Mouse (Mus musculus) kidney, embryonic 15.5 days (tissue): ENCODE data around the gene Bsdc1. TPM values are rescaled to one million over a fixed set of nuclear protein-coding genes. Genes with fewer than 3 reads are reported as not detected.
"Not testable (repeated sequence)": the region's sequence is repeated elsewhere in the genome, so short reads cannot be mapped to it uniquely, and the experiment has no call there.

ENCODE experiments used
- ATAC-seq: fragments of 200-750 bp; cut with Nextera tagmentation; replicated peaks from 2 replicates; pipeline ENCODE4 v1.8.0; 2017; ENCODE audit warnings: moderate TSS enrichment; ENCODE audit not compliant: low FRiP score
- H3K27ac ChIP-seq: fragments of 300-500 bp; sonication (generic); 2 replicates; pipeline ENCODE4 v1.5.1; 2015; ENCODE audit warnings: mild to moderate bottlenecking, inconsistent platforms
- H3K27me3 ChIP-seq: fragments of 300-500 bp; sonication (generic); 2 replicates; pipeline ENCODE4 v1.6.1; 2015; ENCODE audit warnings: inconsistent platforms
- H3K36me3 ChIP-seq: fragments of 300-500 bp; sonication (generic); 2 replicates; pipeline ENCODE4 v1.6.1; 2015; ENCODE audit warnings: inconsistent platforms
- H3K4me1 ChIP-seq: fragments of 300-500 bp; sonication (generic); 2 replicates; pipeline ENCODE4 v1.6.1; 2015; ENCODE audit warnings: inconsistent platforms
- H3K4me2 ChIP-seq: fragments of 300-500 bp; sonication (generic); 2 replicates; pipeline ENCODE4 v1.6.1; 2015; ENCODE audit warnings: moderate library complexity, mild to moderate bottlenecking, inconsistent platforms
- H3K4me3 ChIP-seq: fragments of 300-500 bp; sonication (generic); replicated peaks from 2 replicates; pipeline ENCODE4 v1.5.1; 2015; ENCODE audit warnings: mild to moderate bottlenecking, inconsistent platforms
- H3K9ac ChIP-seq: fragments of 300-500 bp; sonication (generic); 2 replicates; pipeline ENCODE4 v1.6.1; 2015; ENCODE audit warnings: mild to moderate bottlenecking, inconsistent platforms
- H3K9me3 ChIP-seq: fragments of 300-500 bp; sonication (generic); replicated peaks from 2 replicates; pipeline ENCODE4 v1.6.1; 2016; ENCODE audit warnings: inconsistent platforms
- WGBS: fragments of 180-500 bp; shearing (Covaris S2); methylation state at CpG from one replicate; pipeline ENCODE4 v1.1.7; 2015; ENCODE audit warnings: mixed read lengths; 5-methylcytosine and 5-hydroxymethylcytosine counted together
- polyA plus RNA-seq: library from polyadenylated mRNA; unstranded; fragments of >200 nt; fragmentation: Nextera tagmentation; extraction: Ambion mirVana; gene quantifications from 2 replicates; pipeline ENCODE4 v1.2.1, GENCODE M21; 2015

Gene Bsdc1
- polyA plus RNA-seq, 1 experiment from 2014 or later, result 28.8 TPM

GRCm38 (mm10) chr4:129455265-129455664 lies 6.1 kb upstream of the Bsdc1 start:
- 2% methylated on average over 5 of the region's 5 CpGs for WGBS

GRCm38 (mm10) chr4:129456126-129456525 lies 5.3 kb upstream of the Bsdc1 start:
- H3K9me3 ChIP-seq, result no peaks in the 10 kb centered on the region
- H3K36me3 ChIP-seq, result no peaks in the 10 kb centered on the region
- ATAC-seq, result no peak
- no peak overlapping the region for H3K9ac ChIP-seq
- 60% methylated on average over 5 of the region's 5 CpGs for WGBS
- no peak overlapping the region for H3K4me2 ChIP-seq
- no peak overlapping the region for H3K4me3 ChIP-seq
- H3K27ac ChIP-seq, result no peak overlapping the region
- peaks cover 3% of the 10 kb centered on the region; the same call in 1 of the 2 replicates for H3K4me1 ChIP-seq
- no peaks in the 10 kb centered on the region for H3K27me3 ChIP-seq

More at GRCm38 (mm10) chr4:129455265-129455664, 6.1 kb upstream of the Bsdc1 start:
- peak; percentile 76 for ATAC-seq
- no peak overlapping the region for H3K9ac ChIP-seq
- no peaks in the 10 kb centered on the region for H3K9me3 ChIP-seq
- no peaks in the 10 kb centered on the region for H3K36me3 ChIP-seq
- H3K27me3 ChIP-seq, result no peaks in the 10 kb centered on the region
- H3K4me1 ChIP-seq, result no peaks in the 10 kb centered on the region
- H3K4me3 ChIP-seq, result no peak overlapping the region
- no peak overlapping the region for H3K27ac ChIP-seq
- H3K4me2 ChIP-seq, result no peak overlapping the region

GRCm38 (mm10) chr4:129457311-129457710 lies 4.1 kb upstream of the Bsdc1 start:
- not testable (repeated sequence) for ATAC-seq, H3K4me1 ChIP-seq, H3K9ac ChIP-seq, H3K27me3 ChIP-seq, H3K4me3 ChIP-seq, H3K9me3 ChIP-seq, H3K36me3 ChIP-seq, H3K4me2 ChIP-seq, H3K27ac ChIP-seq
- 83% methylated on average over 2 of the region's 2 CpGs for WGBS

- H3K9me3 ChIP-seq, result no peaks in the 10 kb centered on the region
- 84% methylated on average over 3 of the region's 3 CpGs for WGBS
- peaks cover 16% of the 10 kb centered on the region for H3K4me1 ChIP-seq
- H3K36me3 ChIP-seq, result peaks cover 8% of the 10 kb centered on the region; the same call in 1 of the 2 replicates
- no peak overlapping the region for H3K4me2 ChIP-seq
- H3K9ac ChIP-seq, result no peak overlapping the region
- no peak overlapping the region for H3K4me3 ChIP-seq
- ATAC-seq, result no peak
- no peaks in the 10 kb centered on the region for H3K27me3 ChIP-seq
- no peak overlapping the region for H3K27ac ChIP-seq
These were observed 1.7 kb upstream of the Bsdc1 start for GRCm38 (mm10) chr4:129459726-129460125.

GRCm38 (mm10) chr4:129460827-129461182 lies 576 bp upstream of the Bsdc1 start:
- H3K9ac ChIP-seq, result peak overlapping the region; percentile 67
- peaks cover 19% of the 10 kb centered on the region for H3K36me3 ChIP-seq
- WGBS, result 1% methylated on average over 4 of the region's 4 CpGs
- H3K27ac ChIP-seq, result peak overlapping the region; percentile 96
- H3K27me3 ChIP-seq, result no peaks in the 10 kb centered on the region
- H3K9me3 ChIP-seq, result no peaks in the 10 kb centered on the region
- ATAC-seq, result peak; percentile 24; the same call in 1 of the 2 replicates
- H3K4me1 ChIP-seq, result peaks cover 16% of the 10 kb centered on the region
- H3K4me2 ChIP-seq, result peak overlapping the region; percentile 75
- peak overlapping the region; percentile 64 for H3K4me3 ChIP-seq

GRCm38 (mm10) chr4:129462118-129462517 lies 737 bp downstream of the Bsdc1 start:
- peaks cover 16% of the 10 kb centered on the region for H3K4me1 ChIP-seq
- no peaks in the 10 kb centered on the region for H3K27me3 ChIP-seq
- peak overlapping the region; percentile 64 for H3K4me3 ChIP-seq
- H3K9ac ChIP-seq, result peak overlapping the region; percentile 74
- peak overlapping the region; percentile 71 for H3K4me2 ChIP-seq
- peak overlapping the region; percentile 61 for H3K27ac ChIP-seq
- no peaks in the 10 kb centered on the region for H3K9me3 ChIP-seq
- ATAC-seq, result 0 out of 2 replicates have a peak, but pooled peaks have one; percentile 12
- H3K36me3 ChIP-seq, result peaks cover 32% of the 10 kb centered on the region
- WGBS, result 34% methylated on average over 3 of the region's 3 CpGs

DNA sequence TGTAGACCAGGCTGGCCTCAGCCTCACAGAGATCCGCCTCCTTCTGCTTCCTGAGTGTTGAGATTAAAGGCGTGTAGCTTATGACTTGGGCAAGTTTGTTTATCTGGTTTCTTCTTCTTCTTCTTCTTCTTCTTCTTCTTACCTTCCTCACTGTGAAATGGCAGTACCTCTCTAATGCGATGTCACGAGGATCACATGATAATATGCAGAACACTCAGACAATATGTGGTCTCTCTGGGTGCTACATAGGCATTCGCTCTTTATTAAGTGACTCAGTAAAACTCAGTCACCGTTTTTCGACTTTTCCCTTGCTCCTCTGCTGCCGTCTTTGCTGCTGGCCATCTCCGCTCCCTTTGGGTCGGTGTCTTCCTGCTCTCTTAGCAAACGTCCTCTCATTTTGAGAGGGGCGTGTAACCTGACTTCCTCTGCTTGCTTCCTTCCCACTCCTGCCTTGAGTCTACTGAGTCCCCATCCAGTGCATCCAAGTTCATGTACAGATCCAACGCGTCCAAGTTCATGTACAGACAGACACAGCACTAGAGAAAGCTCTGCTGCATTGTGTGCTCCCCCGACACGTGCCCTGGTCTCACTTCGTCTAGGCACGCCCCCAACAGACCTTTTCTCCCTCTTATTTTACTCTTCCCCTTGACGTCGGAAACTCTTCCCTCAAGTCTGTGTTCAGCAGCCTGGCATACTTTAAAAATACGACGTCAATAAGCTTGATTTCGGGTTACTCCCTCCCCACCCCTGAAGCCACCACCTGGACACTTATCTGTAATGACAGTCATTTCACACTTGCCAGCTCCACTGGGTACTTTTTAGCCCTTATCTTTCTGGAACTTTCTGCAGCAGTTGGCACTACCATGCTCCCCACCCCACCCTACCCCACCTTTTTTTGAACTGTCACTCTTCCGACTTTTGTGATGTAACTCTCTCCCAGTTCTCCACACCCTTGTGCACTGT lies 2.0 kb downstream of the Bsdc1 start:
- Histone ChIP-seq H3K9ac (no peak overlapping the region), H3K9me3 (no peaks in the 10 kb centered on the region), H3K27me3 (no peaks in the 10 kb centered on the region), H3K36me3 (peaks cover 45% of the 10 kb centered on the region), H3K4me1 (peaks cover 16% of the 10 kb centered on the region), H3K27ac (no peak overlapping the region), H3K4me3 (no peak overlapping the region), H3K4me2 (no peak overlapping the region)
- WGBS, result 86% methylated on average over 24 of the region's 24 CpGs
- no peak for ATAC-seq

- Histone ChIP-seq H3K36me3 (peaks cover 55% of the 10 kb centered on the region), H3K9me3 (no peaks in the 10 kb centered on the region), H3K4me2 (no peak overlapping the region), H3K9ac (no peak overlapping the region), H3K27ac (0 out of 2 replicates have a peak overlapping the region, but pooled peaks have one; percentile 1), H3K4me3 (no peak overlapping the region), H3K27me3 (no peaks in the 10 kb centered on the region), H3K4me1 (peaks cover 16% of the 10 kb centered on the region)
- ATAC-seq, result no peak
- 83% methylated on average over 4 of the region's 4 CpGs for WGBS
These were observed 3.0 kb downstream of the Bsdc1 start for GRCm38 (mm10) chr4:129464286-129464815.

- no peak overlapping the region for H3K4me3 ChIP-seq
- peaks cover 95% of the 10 kb centered on the region for H3K36me3 ChIP-seq
- H3K4me2 ChIP-seq, result no peak overlapping the region
- H3K9me3 ChIP-seq, result no peaks in the 10 kb centered on the region
- no peaks in the 10 kb centered on the region for H3K27me3 ChIP-seq
- WGBS, result 91% methylated on average over 11 of the region's 11 CpGs
- no peaks in the 10 kb centered on the region for H3K4me1 ChIP-seq
- no peak overlapping the region for H3K9ac ChIP-seq
- no peak for ATAC-seq
- H3K27ac ChIP-seq, result no peak overlapping the region
These were observed 14.7 kb downstream of the Bsdc1 start for GRCm38 (mm10) chr4:129476047-129476446.

DNA sequence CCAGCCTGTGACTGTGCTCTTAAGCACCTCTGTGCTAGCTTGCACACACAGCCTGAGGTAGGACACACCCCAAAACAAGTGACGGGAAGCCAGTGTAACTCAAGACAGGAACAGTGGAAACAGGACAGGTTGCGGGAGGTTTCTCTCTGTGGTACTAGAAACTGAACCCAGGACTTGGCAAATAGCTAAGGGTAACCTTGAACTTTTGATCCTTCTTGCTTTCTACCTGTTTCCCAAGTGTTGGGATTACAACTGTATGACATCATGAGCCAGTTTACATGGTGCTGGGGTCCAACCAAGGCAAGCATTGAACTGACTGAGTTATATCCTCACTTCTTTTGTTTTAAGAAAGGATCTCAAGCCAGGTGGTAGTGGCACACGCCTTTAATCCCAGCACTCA lies 18.5 kb downstream of the Bsdc1 start:
- 84% methylated on average over 3 of the region's 3 CpGs for WGBS
- Histone ChIP-seq H3K9ac (no peak overlapping the region), H3K9me3 (no peaks in the 10 kb centered on the region), H3K27me3 (no peaks in the 10 kb centered on the region), H3K4me2 (no peak overlapping the region), H3K4me1 (no peaks in the 10 kb centered on the region), H3K27ac (no peak overlapping the region), H3K4me3 (no peak overlapping the region), H3K36me3 (peaks cover 97% of the 10 kb centered on the region)
- no peak for ATAC-seq

DNA sequence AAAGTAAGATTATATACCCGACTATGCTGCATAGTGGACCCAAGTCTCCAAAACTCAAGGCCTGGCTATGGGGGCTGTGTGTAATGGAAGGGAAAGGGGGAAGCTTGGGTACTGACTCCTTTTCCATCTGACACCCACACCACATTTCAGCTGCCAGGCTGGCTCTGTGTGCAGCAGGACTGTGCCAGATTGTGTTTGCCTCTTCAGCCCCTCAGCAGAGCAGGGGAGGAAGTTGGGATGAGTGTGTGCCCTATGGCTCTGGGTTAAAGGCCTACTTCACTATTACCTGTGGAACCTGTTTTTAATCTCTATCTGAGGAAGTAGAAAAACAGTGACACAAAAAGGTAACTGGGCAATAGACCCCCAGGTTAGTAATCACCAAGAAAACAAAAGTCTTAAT lies 19.7 kb downstream of the Bsdc1 start:
- H3K27me3 ChIP-seq, result no peaks in the 10 kb centered on the region
- H3K4me1 ChIP-seq, result no peaks in the 10 kb centered on the region
- WGBS, result 87% methylated on average over 1 of the region's 1 CpGs
- H3K27ac ChIP-seq, result no peak overlapping the region
- no peak overlapping the region for H3K4me3 ChIP-seq
- no peak for ATAC-seq
- H3K9ac ChIP-seq, result no peak overlapping the region
- no peaks in the 10 kb centered on the region for H3K9me3 ChIP-seq
- H3K4me2 ChIP-seq, result no peak overlapping the region
- peaks cover 98% of the 10 kb centered on the region for H3K36me3 ChIP-seq
